Mouse (Mus musculus) megakaryocyte, embryonic 14.5 days (primary cell): ENCODE results near the gene Pofut1. TPM values are rescaled to one million over a fixed set of nuclear protein-coding genes. Genes with fewer than 3 reads are reported as not detected.

Source experiments
- H3K27me3 ChIP-seq: replicated peaks from 2 replicates; pipeline ENCODE3; 2012; ENCODE audit warnings: inconsistent platforms
- H3K36me3 ChIP-seq: replicated peaks from 2 replicates; pipeline ENCODE3; 2012; ENCODE audit warnings: low read length, inconsistent platforms, mixed read lengths
- H3K4me1 ChIP-seq: 2 replicates; pipeline ENCODE4 v1.6.1; 2012; ENCODE audit warnings: inconsistent platforms
- H3K4me3 ChIP-seq: replicated peaks from 2 replicates; pipeline ENCODE3; 2012; ENCODE audit warnings: moderate library complexity, mild to moderate bottlenecking, inconsistent platforms
- H3K9me3 ChIP-seq: 2 replicates; pipeline ENCODE4 v1.6.1; 2012; ENCODE audit warnings: inconsistent platforms
- FLI1 ChIP-seq: IDR thresholded peaks from 2 replicates; pipeline ENCODE4 v1.6.1; 2012; ENCODE audit warnings: low read length, inconsistent platforms, mixed read lengths
- GATA1 ChIP-seq: IDR thresholded peaks from 3 replicates; pipeline ENCODE4 v1.6.1; 2012; ENCODE audit warnings: mixed read lengths, low read length, inconsistent platforms, borderline replicate concordance
- polyA plus RNA-seq: library from polyadenylated mRNA; stranded (reverse); fragments of >175 nt; gene quantifications from 2 replicates; pipeline ENCODE4 v1.2.3, GENCODE M21; 2012; ENCODE audit warnings: low replicate concordance; ENCODE audit not compliant: insufficient read depth

Pofut1 gene
- polyA plus RNA-seq, result 2.1 and 3.0 TPM in 2 replicates

DNA sequence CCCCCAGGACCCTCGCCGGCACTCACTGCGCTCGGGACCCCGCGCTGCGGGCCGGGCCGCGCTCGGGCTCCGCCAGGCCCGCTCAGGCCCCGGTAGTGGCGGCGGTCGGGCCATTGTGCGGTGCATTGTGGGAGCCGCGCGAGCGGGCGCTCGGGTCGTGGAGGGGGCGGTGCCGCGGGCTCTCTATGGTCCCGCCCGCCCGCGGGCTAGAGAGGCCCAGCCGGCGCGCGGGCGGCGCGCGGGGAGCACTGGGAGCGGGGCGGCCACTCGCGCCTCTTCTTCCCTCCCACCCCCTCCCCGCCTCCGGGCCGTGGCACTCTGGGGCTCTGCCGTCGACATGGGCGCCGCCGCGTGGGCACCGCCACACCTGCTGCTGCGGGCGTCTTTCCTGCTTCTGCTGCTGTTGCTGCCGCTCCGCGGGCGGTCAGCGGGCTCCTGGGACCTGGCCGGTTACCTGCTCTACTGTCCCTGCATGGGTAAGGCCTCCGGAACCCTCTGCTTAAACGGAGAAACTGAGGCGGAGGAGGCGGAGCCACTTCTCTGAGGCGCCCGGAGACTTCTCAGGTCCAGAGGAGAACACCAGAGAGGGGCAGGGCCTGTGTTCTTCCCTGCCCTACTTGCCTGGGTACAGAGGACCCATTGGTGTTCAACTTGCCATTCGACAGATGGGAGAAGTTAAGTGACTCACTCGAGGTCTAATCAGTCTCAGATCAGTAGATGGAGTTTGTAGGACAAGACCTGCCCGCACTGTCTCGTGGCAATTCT is at the start of gene Pofut1, which contains the start of gene Plagl2:
Gene Pofut1 (plus strand): TSS at position 284 of the 765 bp plus-strand sequence.
Gene Plagl2 (minus strand): TSS at position 177 of the 765 bp plus-strand sequence.
- Histone ChIP-seq H3K36me3 (peaks cover 49% of the 10 kb centered on the region), H3K4me1 (peaks cover 79% of the 10 kb centered on the region), H3K9me3 (no peaks in the 10 kb centered on the region)

DNA sequence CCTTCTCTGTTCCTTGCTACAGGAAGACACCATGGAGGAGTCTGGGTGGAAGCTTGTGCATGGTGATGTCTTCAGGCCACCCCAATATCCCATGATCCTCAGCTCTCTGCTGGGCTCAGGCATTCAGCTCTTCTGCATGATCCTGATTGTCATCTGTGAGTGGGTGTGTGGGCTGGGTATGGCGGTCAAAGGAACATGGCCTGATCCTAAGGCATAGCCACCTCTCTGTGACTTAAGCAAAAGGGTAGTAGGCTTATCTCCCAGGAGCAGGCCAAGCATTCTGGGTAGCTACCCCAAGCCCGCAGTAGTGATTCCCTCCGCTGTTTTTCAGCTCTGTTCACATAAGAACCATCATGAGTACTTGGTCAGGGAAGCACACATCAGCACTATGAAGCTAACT is 47.1 kb upstream of the Pofut1 start:
- peaks cover 61% of the 10 kb centered on the region for H3K4me1 ChIP-seq

More for the DNA sequence above, at the start of gene Pofut1, which contains the start of gene Plagl2:
- H3K4me3 ChIP-seq, result peak within 1 kb of the TSS; percentile 97
- no peak for TF ChIP-seq FLI1
- no peak for TF ChIP-seq GATA1
- no peaks in the 10 kb centered on the region for H3K27me3 ChIP-seq

DNA sequence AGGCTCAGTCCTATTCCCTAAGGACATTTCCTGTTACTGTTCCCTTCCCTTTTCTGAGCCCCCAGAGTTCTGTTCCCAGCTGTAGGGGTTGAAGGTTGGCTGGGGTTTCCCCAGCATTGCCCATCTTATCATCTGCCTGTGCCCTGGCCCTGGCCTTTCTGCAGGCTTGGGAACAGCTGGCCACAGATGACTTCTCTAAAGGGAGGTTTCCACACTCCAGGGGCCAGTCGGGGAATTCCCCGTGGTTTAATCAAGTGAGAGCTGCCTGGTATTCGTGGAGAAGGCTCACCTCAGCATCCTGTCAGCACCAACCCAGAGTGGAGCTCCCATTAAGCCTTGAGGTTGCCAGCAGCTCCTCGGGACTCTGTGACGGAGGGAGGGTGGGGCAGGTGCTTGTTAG is 42.8 kb upstream of the Pofut1 start:
- H3K27me3 ChIP-seq, result no peaks in the 10 kb centered on the region

More for the DNA sequence above, 47.1 kb upstream of the Pofut1 start:
- no peaks in the 10 kb centered on the region for H3K27me3 ChIP-seq
- H3K4me3 ChIP-seq, result no peak overlapping the region
- H3K9me3 ChIP-seq, result no peaks in the 10 kb centered on the region
- TF ChIP-seq FLI1, result no peak
- TF ChIP-seq GATA1, result no peak
- H3K36me3 ChIP-seq, result peaks cover 95% of the 10 kb centered on the region

DNA sequence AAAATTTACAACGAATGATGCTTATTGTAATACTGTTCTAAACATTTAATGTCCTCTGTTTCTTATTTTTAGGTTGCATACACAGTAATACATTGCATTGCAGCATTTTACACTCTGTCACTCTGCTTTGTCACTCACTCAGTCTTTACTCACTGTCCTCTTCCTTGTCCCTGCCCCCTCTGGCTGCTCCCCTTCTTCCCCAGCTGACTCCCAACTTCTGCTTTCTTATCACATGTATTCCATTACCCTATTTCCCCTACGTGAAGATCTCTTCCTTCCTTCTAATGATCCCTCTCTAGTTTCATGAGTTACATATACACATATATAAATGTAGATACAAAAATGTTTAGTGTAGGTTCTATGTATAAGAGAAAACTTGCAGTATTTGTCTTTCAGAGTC is 42.2 kb upstream of the Pofut1 start:
- H3K27me3 ChIP-seq, result no peaks in the 10 kb centered on the region
- no peaks in the 10 kb centered on the region for H3K9me3 ChIP-seq
- peak overlapping the region; percentile 57 for H3K4me3 ChIP-seq
- H3K36me3 ChIP-seq, result peaks cover 90% of the 10 kb centered on the region
- peaks cover 47% of the 10 kb centered on the region for H3K4me1 ChIP-seq
- TF ChIP-seq FLI1 (no peak), GATA1 (no peak)

More for the DNA sequence above, 42.8 kb upstream of the Pofut1 start:
- Histone ChIP-seq H3K36me3 (peaks cover 89% of the 10 kb centered on the region), H3K4me1 (peaks cover 47% of the 10 kb centered on the region), H3K9me3 (no peaks in the 10 kb centered on the region), H3K4me3 (peak overlapping the region; percentile 60)
- TF ChIP-seq GATA1 (no peak), FLI1 (no peak)

DNA sequence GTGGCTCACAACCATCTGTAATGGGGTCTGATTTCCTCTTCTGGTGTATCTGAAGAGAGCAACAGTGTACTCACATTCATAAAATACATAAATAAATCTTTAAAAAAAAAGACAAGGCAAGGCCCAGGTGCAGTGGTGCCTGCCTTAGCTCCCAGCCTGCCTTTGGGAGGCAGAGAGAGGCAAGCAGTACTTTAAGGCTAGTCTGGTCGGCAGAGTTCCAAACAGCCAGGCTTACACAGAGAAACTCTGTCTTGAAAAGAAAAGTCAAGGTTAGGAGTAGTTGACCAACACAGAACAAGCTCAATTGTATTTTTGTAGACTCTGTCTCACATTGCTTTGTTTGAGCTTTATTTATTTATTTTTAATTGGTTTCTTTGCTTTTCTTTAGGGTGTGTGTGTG is 38.6 kb upstream of the Pofut1 start:
- peaks cover 36% of the 10 kb centered on the region for H3K4me1 ChIP-seq
- H3K9me3 ChIP-seq, result no peaks in the 10 kb centered on the region
- TF ChIP-seq FLI1, result no peak
- TF ChIP-seq GATA1, result no peak
- H3K4me3 ChIP-seq, result no peak overlapping the region
- peaks cover 93% of the 10 kb centered on the region for H3K36me3 ChIP-seq
- no peaks in the 10 kb centered on the region for H3K27me3 ChIP-seq

DNA sequence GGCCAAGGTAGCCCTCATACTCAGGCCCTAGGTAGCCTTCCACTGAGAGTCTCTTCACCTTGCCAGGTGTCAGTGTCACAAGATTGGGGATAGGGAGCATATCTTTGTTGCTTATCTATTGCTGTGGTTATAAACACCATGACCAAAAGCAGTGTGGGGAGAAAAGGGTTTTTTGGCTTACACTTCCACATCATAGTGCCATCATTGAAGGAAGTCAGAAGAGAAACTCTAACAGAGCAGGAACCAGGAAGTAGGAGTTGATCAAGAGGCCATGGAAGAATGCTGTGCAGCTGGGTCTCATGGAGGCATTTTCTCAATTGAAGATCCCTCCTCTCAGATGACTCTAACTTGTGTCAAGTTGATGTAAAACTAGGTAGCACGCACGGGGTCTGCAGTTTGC is 33.2 kb upstream of the Pofut1 start:
- TF ChIP-seq FLI1 (no peak), GATA1 (no peak)
- no peaks in the 10 kb centered on the region for H3K27me3 ChIP-seq
- peaks cover 83% of the 10 kb centered on the region for H3K36me3 ChIP-seq
- peaks cover 35% of the 10 kb centered on the region for H3K4me1 ChIP-seq
- no peaks in the 10 kb centered on the region for H3K9me3 ChIP-seq
- H3K4me3 ChIP-seq, result peak overlapping the region; percentile 46

DNA sequence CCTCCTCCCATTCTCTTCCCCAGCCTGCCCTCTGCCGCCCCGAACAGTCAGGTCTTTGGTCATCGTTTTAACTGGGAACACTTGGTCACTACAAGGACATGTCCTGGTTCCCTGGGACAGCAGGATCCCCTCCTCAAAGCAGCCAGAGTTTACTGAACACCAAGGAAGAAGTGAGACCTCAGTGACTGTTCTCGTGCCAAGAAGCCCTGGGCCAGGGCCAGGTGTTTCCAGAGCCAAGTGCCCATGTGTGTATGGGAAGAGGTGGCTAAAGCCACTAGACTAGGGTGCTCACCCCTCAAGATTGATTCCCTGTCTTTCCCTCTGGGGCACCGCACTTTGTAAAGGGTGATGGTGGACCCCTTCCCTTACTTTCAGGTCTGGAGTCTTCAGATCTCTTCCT is 32.0 kb upstream of the Pofut1 start:
- peaks cover 43% of the 10 kb centered on the region for H3K4me1 ChIP-seq
- no peaks in the 10 kb centered on the region for H3K27me3 ChIP-seq
- peaks cover 72% of the 10 kb centered on the region for H3K36me3 ChIP-seq
- H3K4me3 ChIP-seq, result no peak overlapping the region
- no peaks in the 10 kb centered on the region for H3K9me3 ChIP-seq
- TF ChIP-seq FLI1 (no peak), GATA1 (no peak)

DNA sequence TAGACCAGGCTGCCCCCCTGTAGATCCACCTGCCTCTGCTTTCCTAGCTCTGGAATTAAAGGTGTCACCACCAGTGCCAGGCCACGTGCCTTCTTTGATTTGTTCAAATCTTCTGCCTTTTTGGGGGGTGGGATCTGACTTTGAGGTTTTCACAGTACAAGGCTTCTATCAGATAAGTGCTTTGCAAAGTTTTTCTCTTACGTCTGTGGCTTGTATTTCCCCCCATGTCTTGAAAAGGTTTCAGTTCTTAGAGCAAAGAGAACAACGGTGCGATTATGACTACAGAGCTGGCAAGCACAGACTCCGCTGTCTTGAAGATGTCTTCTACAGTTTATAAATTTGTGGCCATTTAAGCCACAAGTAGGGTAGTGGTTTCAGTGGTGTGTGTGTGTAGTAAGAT is 29.9 kb upstream of the Pofut1 start:
- Histone ChIP-seq H3K9me3 (no peaks in the 10 kb centered on the region), H3K4me3 (no peak overlapping the region), H3K4me1 (peaks cover 64% of the 10 kb centered on the region), H3K27me3 (no peaks in the 10 kb centered on the region), H3K36me3 (peaks cover 50% of the 10 kb centered on the region)
- TF ChIP-seq FLI1, result no peak
- no peak for TF ChIP-seq GATA1

DNA sequence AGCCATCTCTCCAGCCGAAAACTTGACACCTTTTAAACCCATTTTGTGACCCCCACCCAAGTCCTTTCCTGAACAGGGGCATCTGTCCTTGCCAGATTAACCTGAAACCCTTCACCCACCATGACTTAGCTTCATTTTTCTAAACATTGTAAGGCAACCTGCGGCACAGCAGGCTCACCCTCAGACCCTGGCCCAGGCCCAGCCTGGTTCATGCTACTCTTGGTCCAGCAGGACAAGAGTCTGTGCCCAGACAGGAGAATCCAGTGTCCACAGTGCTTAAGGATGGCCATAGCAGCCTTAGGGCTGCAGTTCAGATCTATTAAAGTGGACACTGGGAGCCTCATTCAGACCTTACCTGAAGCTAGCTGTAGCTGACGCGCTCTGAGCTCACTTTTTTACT is 28.0 kb upstream of the Pofut1 start:
- Histone ChIP-seq H3K27me3 (peaks cover 1% of the 10 kb centered on the region), H3K9me3 (no peaks in the 10 kb centered on the region), H3K4me3 (no peak overlapping the region), H3K4me1 (peaks cover 73% of the 10 kb centered on the region), H3K36me3 (peaks cover 36% of the 10 kb centered on the region)
- TF ChIP-seq GATA1 (no peak), FLI1 (no peak)

DNA sequence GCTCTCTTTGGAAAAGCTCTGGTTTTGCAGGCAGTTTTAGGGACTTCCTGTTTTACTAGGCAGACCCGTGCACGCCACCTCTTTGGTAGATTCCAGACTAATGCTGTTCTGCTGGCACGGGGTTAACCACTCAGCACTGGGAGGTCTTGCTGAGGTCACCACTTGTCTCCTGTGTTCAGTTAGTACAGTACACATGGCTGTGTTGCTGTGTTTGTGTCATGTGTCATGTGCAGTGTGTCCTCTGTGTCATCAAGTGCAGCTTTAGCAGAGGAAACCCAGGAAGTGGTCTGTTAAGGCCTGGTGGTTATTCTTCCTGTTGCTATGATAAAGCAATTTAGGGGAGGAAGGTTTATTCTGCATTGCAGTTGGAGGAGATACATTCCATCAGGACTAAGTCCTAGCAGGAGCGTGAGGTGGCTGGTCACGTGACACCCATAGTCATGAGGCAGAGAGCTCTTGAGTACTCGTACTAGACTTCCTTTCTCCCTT is 26.5 kb upstream of the Pofut1 start:
- Histone ChIP-seq H3K36me3 (peaks cover 24% of the 10 kb centered on the region), H3K4me3 (peak overlapping the region; percentile 86), H3K4me1 (peaks cover 78% of the 10 kb centered on the region), H3K27me3 (peaks cover 1% of the 10 kb centered on the region), H3K9me3 (no peaks in the 10 kb centered on the region)
- no peak for TF ChIP-seq GATA1
- peak; percentile 53; the same call in 1 of the 2 replicates for TF ChIP-seq FLI1
